Mouse (Mus musculus): ENCODE results near the gene Vsig4.
"Not testable (repeated sequence)": the region's sequence is repeated elsewhere in the genome, so short reads cannot be mapped to it uniquely, and the experiment has no call there.

Gene Vsig4

DNA sequence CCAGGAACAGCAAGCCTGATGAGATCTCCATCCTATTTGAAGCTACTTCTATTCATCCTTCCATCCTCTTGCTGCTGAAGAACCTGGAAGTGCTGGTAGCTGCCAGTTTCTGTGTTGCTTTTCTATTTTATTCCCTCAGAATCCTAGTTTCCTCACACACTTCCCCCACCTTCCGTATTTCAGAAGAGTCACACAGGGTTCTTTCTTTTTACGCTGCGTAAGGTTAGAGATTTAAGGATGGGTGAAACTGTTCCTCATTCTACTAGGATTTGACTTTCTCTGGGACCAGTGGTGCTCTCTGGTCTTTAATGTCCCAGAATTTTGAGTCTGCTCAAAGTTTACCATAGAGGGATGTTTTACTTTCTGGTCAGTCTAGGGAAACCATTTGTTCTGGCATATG is at the start of gene Vsig4:
Gene Vsig4 (minus strand): TSS at position 101 of the 400 bp plus-strand sequence.
- in situ Hi-C loops (cut with MboI; ENCODE audit: low pct_unique_long_range_greater_than_20kb in 1 of 2, low sequenced_read_pairs in 2 of 2, unreplicated experiment in 1 of 2), result no loop called here

DNA sequence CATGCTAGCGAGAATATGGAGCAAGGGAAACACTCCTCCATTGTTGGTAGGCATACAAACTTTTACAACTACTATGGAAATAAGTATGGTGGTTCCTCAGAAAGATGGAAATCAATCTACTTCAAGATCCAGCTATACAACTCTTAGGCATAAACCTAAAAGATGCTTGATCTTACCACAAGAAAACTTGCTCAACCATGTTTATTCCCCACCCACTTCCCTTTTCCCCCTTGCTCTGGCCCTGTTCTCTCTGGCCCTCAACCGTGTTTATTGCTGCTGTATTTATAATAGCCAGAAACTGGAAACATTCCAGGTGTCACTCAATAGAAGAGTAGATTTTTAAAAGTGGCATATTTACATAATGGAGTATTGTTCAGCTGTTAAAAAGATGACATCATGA is 45.9 kb upstream of the Vsig4 start:
- in situ Hi-C loops (cut with MboI; ENCODE audit: low pct_unique_long_range_greater_than_20kb in 1 of 2, low sequenced_read_pairs in 2 of 2, unreplicated experiment in 1 of 2), result no loop called here

DNA sequence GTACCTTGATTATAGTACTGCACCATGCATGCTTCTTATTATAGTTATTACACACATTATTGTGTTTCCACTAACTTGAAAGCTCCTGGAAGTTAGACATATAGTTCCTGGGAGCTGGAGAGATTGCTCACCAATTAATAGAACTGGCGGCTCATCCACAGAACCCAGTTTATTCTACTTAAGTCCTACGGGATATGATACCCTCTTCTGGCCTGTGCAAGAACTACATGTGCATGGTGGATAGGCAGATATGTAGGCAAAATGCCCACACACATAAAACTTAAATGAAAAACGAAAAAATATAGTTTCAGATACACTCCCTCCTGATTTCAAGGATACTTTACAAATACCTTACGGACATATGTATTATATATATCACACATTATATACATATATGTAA is 36.5 kb upstream of the Vsig4 start:
- in situ Hi-C loops (cut with MboI; ENCODE audit: low pct_unique_long_range_greater_than_20kb in 1 of 2, low sequenced_read_pairs in 2 of 2, unreplicated experiment in 1 of 2), result no loop called here

DNA sequence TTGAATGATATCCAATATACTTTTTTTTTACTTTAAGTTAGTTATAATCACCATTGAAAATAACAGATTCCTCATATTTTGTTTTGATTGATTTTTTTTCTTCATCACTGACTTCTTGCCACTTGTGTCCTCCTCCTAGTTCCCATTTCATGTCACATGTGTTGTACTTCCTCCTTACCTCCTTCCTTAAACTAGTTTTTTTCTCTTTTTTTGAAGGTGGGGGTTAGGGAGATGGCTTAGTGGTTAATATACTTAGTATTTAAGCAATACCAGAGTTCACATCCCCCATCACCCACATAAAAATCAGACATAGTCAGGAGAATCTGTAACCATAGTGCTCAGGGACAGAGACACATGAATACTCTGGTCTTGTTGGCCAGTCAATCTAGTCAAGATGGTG is 36.7 kb downstream of the Vsig4 start:
- in situ Hi-C loops (cut with MboI; ENCODE audit: low pct_unique_long_range_greater_than_20kb in 1 of 2, low sequenced_read_pairs in 2 of 2, unreplicated experiment in 1 of 2), result no loop called here

DNA sequence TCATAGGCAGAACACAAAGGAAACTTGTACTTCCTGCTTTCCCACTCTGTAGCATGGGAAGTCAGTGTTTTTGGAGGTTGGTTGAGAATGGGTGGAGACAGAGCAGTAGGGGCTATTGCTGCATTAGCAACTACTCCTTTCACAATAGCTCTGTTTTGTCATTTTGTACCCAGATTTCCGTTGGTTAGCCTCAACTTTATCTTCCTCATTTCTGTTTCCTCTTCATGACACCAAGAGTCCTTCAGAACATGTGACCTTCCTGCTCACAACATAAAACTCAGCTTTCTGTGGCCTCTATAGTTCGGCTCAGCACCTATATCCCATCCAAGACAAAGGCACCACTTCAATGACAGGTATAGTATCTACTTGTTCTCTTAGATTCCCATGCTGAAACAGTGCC is 53.6 kb downstream of the Vsig4 start:
- in situ Hi-C loops (cut with MboI; ENCODE audit: low pct_unique_long_range_greater_than_20kb in 1 of 2, low sequenced_read_pairs in 2 of 2, unreplicated experiment in 1 of 2), result no loop called here

DNA sequence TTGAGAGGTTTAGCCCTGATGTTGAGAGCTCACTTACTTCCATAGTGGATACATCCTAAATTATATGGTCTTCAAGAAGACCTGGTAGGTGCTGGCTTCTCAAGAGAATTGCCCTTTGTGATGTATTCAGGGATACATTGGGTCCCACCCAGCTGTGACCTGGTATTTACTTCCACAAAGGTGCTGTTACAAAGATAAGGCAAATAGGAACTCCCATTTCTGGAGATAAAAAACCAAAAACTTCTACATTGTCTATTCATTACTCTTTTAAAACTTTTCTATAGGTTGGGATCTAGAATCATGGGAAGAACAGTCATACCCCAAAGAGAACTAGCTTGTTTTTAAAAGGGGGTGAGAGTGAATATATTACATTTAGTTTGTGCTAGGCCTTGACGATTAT is 54.2 kb downstream of the Vsig4 start:
- in situ Hi-C loops (cut with MboI; ENCODE audit: low pct_unique_long_range_greater_than_20kb in 1 of 2, low sequenced_read_pairs in 2 of 2, unreplicated experiment in 1 of 2), result no loop called here

DNA sequence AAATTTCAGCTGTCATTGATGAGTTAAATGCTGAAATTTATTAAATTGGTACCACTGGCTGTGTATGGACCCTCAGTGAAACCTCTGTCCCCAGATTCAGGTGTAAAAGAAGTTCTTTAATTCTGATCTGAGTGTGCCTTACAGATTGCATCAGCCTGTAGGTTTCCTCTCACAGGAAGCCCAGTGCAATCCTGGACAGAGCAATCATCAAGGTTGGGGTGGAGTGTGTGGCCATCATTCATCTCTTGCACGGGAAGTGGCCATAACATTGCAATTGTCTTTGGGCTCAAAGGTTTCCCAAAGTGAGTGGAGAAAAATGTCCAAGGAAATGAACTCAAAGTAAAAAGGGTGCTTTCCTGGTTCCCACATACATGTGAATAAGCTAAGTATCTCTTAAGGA is 57.5 kb downstream of the Vsig4 start:
- in situ Hi-C loops (cut with MboI; ENCODE audit: low pct_unique_long_range_greater_than_20kb in 1 of 2, low sequenced_read_pairs in 2 of 2, unreplicated experiment in 1 of 2), result no loop called here

DNA sequence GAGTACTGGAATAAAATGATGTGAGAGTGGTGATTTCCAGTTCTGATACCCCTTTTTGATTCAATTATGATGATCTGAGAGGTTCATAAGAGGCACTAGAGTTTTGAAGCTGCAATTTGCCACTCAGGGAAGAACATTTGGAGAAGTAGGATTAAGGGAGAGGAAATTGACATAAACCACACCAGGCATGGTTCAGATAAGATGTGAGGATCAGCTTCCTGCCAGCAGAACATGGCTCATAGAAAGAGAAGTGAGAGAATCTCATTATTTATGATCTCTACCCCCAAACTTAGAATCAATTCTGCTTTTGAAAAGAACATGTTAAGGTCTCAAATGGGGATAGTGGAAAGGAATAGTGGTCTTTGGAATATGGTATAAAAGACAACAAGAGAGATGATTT is 66.2 kb downstream of the Vsig4 start:
- in situ Hi-C loops (cut with MboI; ENCODE audit: low pct_unique_long_range_greater_than_20kb in 1 of 2, low sequenced_read_pairs in 2 of 2, unreplicated experiment in 1 of 2), result no loop called here

DNA sequence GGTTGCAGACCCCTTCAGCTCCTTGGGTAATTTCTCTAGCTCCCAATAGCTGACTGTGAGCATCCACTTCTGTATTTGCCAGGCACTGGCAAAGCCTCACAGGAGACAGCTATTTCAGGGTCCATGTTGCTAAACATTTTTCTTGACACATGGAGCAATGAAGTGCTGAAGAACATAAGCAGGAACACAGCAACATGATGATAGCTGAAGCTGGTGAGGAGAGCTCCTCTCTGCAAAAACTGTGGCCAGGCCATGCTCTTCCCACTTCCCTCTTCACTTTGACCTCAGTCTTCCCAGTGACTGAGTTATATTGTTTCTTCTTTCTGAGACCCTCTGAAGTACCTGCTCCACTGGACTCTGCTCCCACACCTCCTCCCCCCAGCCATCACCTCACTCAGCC is 67.8 kb downstream of the Vsig4 start:
- in situ Hi-C loops (cut with MboI; ENCODE audit: low pct_unique_long_range_greater_than_20kb in 1 of 2, low sequenced_read_pairs in 2 of 2, unreplicated experiment in 1 of 2), result no loop called here

DNA sequence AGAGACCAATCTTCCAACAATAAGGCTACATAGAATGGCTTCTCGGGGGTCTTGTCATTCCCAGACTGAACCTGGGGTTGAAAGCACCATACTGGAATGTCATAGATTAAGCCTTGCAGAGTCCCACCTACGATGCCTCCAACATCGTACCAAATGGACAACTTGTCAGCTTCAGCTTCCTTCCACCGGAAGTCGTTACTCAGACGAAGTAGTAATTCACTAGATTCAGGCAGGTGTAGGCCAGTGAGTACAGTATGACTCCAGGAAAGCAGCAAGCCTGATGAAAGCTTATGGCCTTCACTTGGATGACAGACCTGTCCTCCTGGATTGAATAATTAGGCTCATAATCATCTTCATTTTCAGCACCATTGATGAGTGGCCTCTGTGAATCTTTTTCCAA is 69.0 kb downstream of the Vsig4 start:
- in situ Hi-C loops (cut with MboI; ENCODE audit: low pct_unique_long_range_greater_than_20kb in 1 of 2, low sequenced_read_pairs in 2 of 2, unreplicated experiment in 1 of 2), result no loop called here

DNA sequence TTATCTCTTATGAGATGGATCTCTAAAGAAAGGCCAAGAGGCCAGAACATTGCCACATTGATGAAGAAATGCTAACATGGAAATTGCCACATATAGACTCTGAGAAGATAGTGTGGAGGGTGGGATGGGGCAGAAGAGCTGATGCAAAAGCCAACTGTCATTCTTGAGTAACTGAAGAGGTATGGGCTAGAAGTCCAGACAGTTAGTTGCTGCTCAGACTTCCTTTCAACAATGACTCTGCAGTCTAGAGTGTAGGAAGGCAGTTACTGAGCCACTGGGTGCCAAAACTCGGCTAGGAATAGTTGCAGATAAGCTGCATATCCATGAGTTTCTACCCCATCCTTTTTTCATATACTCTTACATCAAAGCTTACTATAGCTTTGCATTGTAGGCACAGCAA is 75.2 kb downstream of the Vsig4 start:
- in situ Hi-C loops (cut with MboI; ENCODE audit: low pct_unique_long_range_greater_than_20kb in 1 of 2, low sequenced_read_pairs in 2 of 2, unreplicated experiment in 1 of 2), result no loop called here

DNA sequence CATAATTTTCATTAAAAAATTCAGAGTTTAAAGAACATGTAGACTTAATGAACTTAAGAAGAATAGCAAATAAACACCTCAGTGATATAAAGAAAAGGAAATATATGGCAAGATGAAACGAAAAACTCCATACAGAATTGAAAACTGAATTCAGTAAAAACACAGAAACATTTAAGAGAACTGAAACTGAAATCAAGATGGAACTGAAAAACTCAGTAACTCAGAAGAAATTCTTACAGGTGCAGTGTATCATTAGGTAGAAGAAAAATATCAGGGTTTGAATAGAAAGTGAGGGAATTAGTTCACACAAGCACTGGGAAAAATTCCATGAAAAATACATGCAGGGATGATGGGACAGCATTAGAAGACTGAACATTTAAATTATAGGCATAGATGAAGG is 86.4 kb downstream of the Vsig4 start:
- in situ Hi-C loops (cut with MboI; ENCODE audit: low pct_unique_long_range_greater_than_20kb in 1 of 2, low sequenced_read_pairs in 2 of 2, unreplicated experiment in 1 of 2), result no loop called here

DNA sequence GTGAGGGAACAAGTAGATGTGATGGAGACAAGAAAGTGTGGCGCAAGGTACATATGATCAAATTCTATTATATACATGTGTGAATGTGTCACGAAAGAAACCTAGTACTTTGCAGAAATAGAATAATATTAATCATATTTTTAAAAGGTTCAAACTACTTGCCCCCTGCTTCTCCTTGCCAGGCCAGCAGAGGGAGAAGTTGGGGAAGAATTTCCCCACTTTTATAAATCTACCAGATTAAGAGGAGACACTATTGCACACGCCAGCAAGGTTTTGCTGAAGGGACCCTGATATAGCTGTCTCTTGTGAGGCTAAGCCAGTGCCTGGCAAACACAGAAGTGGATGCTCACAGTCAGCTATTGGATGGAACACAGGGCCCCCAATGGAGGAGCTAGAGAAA is 88.1 kb downstream of the Vsig4 start:
- in situ Hi-C loops (cut with MboI; ENCODE audit: low pct_unique_long_range_greater_than_20kb in 1 of 2, low sequenced_read_pairs in 2 of 2, unreplicated experiment in 1 of 2), result not testable (repeated sequence)
